Mouse (Mus musculus) heart, postnatal 4 days (tissue): ENCODE data around the gene Gipr. TPM values are rescaled to one million over a fixed set of nuclear protein-coding genes. Genes with fewer than 3 reads are reported as not detected.

Experiments used
- microRNA-seq, 2 experiments: library from miRNA; unstranded; fragments of <30 nt; microRNA quantifications; one replicate each; pipeline ENCODE4 v1.2.0; 2021 to 2022
- total RNA-seq, 2 experiments: library from RNA; stranded (reverse); gene quantifications; 2 replicates each; pipeline ENCODE4 v1.2.3; 2021

Gene Gipr
- total RNA-seq, 2 experiments from 2014 or later: 1.3 TPM

Small RNA genes lying within 50 kb of the gene (microRNA-seq; reads per million reads assigned to microRNA genes)
- gene Mir330: 786 to 842 reads per million in 2 experiments

Other genes starting within 250 kb of the Gipr start
- 1 to 10 TPM; 8.6 to 9.1 TPM for gene Nova2, start 240.2 kb downstream of the Gipr start, total RNA-seq
- gene Nanos2, start 178.7 kb downstream of the Gipr start, total RNA-seq: under 1 TPM in 1 of 2 experiments, not detected in 1; 0.23 TPM
- 1 to 10 TPM; 1.4 to 1.5 TPM for gene Mypop, start 174.9 kb downstream of the Gipr start, total RNA-seq
- 10 to 100 TPM; 27.3 to 32.3 TPM for gene Irf2bp1, start 162.1 kb downstream of the Gipr start, total RNA-seq
- gene Foxa3, start 142.6 kb downstream of the Gipr start, total RNA-seq: not detected
- 10 to 100 TPM; 57.3 to 62.5 TPM for gene Sympk, start 141.8 kb downstream of the Gipr start, total RNA-seq
- gene Rsph6a, start 111.4 kb downstream of the Gipr start, total RNA-seq: not detected
- 10 to 100 TPM; 60.3 to 62.9 TPM for gene Dmwd, start 89.9 kb downstream of the Gipr start, total RNA-seq
- 100 to 1,000 TPM; 188 to 201 TPM for gene Dmpk, start 82.3 kb downstream of the Gipr start, total RNA-seq
- 10 to 100 TPM; 10.3 to 10.4 TPM for gene Six5, start 71.5 kb downstream of the Gipr start, total RNA-seq
- under 1 TPM; 0.33 to 0.56 TPM for gene Gm4969, start 47.8 kb downstream of the Gipr start, total RNA-seq
- gene Fbxo46, start 46.3 kb downstream of the Gipr start, total RNA-seq: 1 to 10 TPM; 5.5 to 7.2 TPM
- gene Qpctl, start 16.8 kb downstream of the Gipr start, total RNA-seq: 1 to 10 TPM; 6.9 to 7.7 TPM
- 10 to 100 TPM; 95.2 to 99.9 TPM for gene Snrpd2, start 16.4 kb downstream of the Gipr start, total RNA-seq
- gene Eml2, start 10.3 kb upstream of the Gipr start, total RNA-seq: 10 to 100 TPM; 70.6 to 77.3 TPM
- gene Gpr4, start 46.4 kb upstream of the Gipr start, total RNA-seq: 1 to 10 TPM; 6.7 to 8.1 TPM
- gene Opa3, start 62.2 kb upstream of the Gipr start, total RNA-seq: 10 to 100 TPM; 54.7 to 60.0 TPM
- 100 to 1,000 TPM; 117 to 119 TPM for gene Vasp, start 105.7 kb upstream of the Gipr start, total RNA-seq
- gene Ppm1n, start 113.9 kb upstream of the Gipr start, total RNA-seq: under 1 TPM in 1 of 2 experiments, not detected in 1; 0.26 TPM
- gene Rtn2, start 116.5 kb upstream of the Gipr start, total RNA-seq: 10 to 100 TPM; 30.2 to 32.3 TPM
- under 1 TPM; 0.52 to 0.86 TPM for gene Fosb, start 143.9 kb upstream of the Gipr start, total RNA-seq
- gene Ercc1, start 178.7 kb upstream of the Gipr start, total RNA-seq: 10 to 100 TPM; 42.4 to 43.5 TPM
- gene Cd3eap, start 193.4 kb upstream of the Gipr start, total RNA-seq: 1 to 10 TPM; 9.0 to 9.5 TPM
- gene Ppp1r13l, start 193.6 kb upstream of the Gipr start, total RNA-seq: 10 to 100 TPM; 39.0 to 47.2 TPM
- gene Ercc2, start 215.9 kb upstream of the Gipr start, total RNA-seq: 10 to 100 TPM; 13.8 to 18.6 TPM
- gene Klc3, start 238.0 kb upstream of the Gipr start, total RNA-seq: under 1 TPM; 0.33 to 0.36 TPM
- 1,000 to 10,000 TPM; 2,784 to 3,078 TPM for gene Ckm, start 238.6 kb upstream of the Gipr start, total RNA-seq